Mouse (Mus musculus) myocyte (in vitro differentiated cells): ENCODE measurements around the gene Cacna1f. TPM values are rescaled to one million over a fixed set of nuclear protein-coding genes. Genes with fewer than 3 reads are reported as not detected.

Source experiments
- H3K27me3 ChIP-seq: one replicate; pipeline ENCODE4 v1.6.1; 2011; ENCODE audit not compliant: control insufficient read depth, insufficient read depth, insufficient read length
- H3K36me3 ChIP-seq: one replicate; pipeline ENCODE4 v1.6.1; 2011; ENCODE audit not compliant: control insufficient read depth, insufficient read depth
- H3K4me2 ChIP-seq: one replicate; pipeline ENCODE4 v1.6.1; 2011; ENCODE audit warnings: low read depth, control low read depth
- H3K4me3 ChIP-seq: one replicate; pipeline ENCODE4 v1.5.1; 2011; ENCODE audit warnings: mild to moderate bottlenecking, control low read depth, moderate library complexity
- H3K79me2 ChIP-seq: one replicate; pipeline ENCODE4 v1.6.1; 2011; ENCODE audit not compliant: control insufficient read depth, insufficient read depth
- H3ac ChIP-seq: one replicate; pipeline ENCODE4 v1.6.1; 2011; ENCODE audit not compliant: control insufficient read depth, insufficient read length
- CEBPB ChIP-seq: IDR thresholded peaks from 2 replicates; pipeline ENCODE4 v1.6.1; 2011; ENCODE audit warnings: mild to moderate bottlenecking, moderate library complexity; ENCODE audit not compliant: poor library complexity, insufficient read depth, severe bottlenecking
- E2F4 ChIP-seq: IDR thresholded peaks from one replicate; pipeline ENCODE4 v1.6.1; 2011; ENCODE audit warnings: mild to moderate bottlenecking, control low read depth, moderate library complexity; ENCODE audit not compliant: insufficient read depth
- MAX ChIP-seq: IDR thresholded peaks from one replicate; pipeline ENCODE4 v1.6.1; 2011; ENCODE audit warnings: low read depth, mild to moderate bottlenecking, control low read depth
- MYOD1 ChIP-seq, 3 experiments: IDR thresholded peaks; one replicate each; pipeline ENCODE4 v1.6.1; 2011; ENCODE audit warnings: control low read depth in 2 of 3, low read depth in 2 of 3, mild to moderate bottlenecking in 2 of 3, moderate library complexity in 1 of 3; ENCODE audit not compliant: insufficient read length in 2 of 3, control insufficient read depth in 1 of 3
- MYOG ChIP-seq, 3 experiments: IDR thresholded peaks; one replicate each; pipeline ENCODE4 v1.6.1; 2011; ENCODE audit warnings: control low read depth in 2 of 3, low read depth in 2 of 3, mild to moderate bottlenecking in 2 of 3; ENCODE audit not compliant: insufficient read length in 2 of 3, control insufficient read depth in 1 of 3, insufficient read depth in 1 of 3
- POLR2A ChIP-seq: IDR thresholded peaks from one replicate; pipeline ENCODE4 v1.6.1; 2011; ENCODE audit warnings: low read depth, mild to moderate bottlenecking, control low read depth, moderate library complexity; ENCODE audit not compliant: insufficient read length
- POLR2AphosphoS2 ChIP-seq: IDR thresholded peaks from one replicate; pipeline ENCODE4 v1.6.1; 2011; ENCODE audit warnings: low read depth, control low read depth; ENCODE audit not compliant: insufficient read length
- REST ChIP-seq: IDR thresholded peaks from one replicate; pipeline ENCODE4 v1.6.1; 2011; ENCODE audit warnings: mild to moderate bottlenecking, control low read depth, moderate library complexity; ENCODE audit not compliant: insufficient read depth, insufficient read length
- SRF ChIP-seq: IDR thresholded peaks from one replicate; pipeline ENCODE4 v1.6.1; 2011; ENCODE audit warnings: low read depth; ENCODE audit not compliant: control insufficient read depth, insufficient read length
- TCF12 ChIP-seq: IDR thresholded peaks from one replicate; pipeline ENCODE4 v1.6.1; 2011; ENCODE audit warnings: mild to moderate bottlenecking, control low read depth; ENCODE audit not compliant: poor library complexity, insufficient read depth, severe bottlenecking
- TCF3 ChIP-seq: IDR thresholded peaks from one replicate; pipeline ENCODE4 v1.6.1; 2011; ENCODE audit warnings: low read depth, control low read depth; ENCODE audit not compliant: insufficient read length
- USF1 ChIP-seq: IDR thresholded peaks from one replicate; pipeline ENCODE4 v1.6.1; 2011; ENCODE audit warnings: low read depth, mild to moderate bottlenecking, control low read depth, moderate library complexity
- polyA plus RNA-seq: library from polyadenylated mRNA; unstranded; fragments of >200 nt; fragmentation: generic; extraction: Trizol; gene quantifications from one replicate; pipeline ENCODE4 v1.2.1, GENCODE M21; 2012; ENCODE audit warnings: missing spikeins

Cacna1f gene
- not detected for polyA plus RNA-seq

- no peaks in the 10 kb centered on the region for H3K36me3 ChIP-seq
- no peaks in the 10 kb centered on the region for H3K27me3 ChIP-seq
- TF ChIP-seq TCF12 (no peak), USF1 (no peak), MYOD1 (IDR thresholded peaks at IDR 0.05; ENCODE audit: control insufficient read depth in 1 of 3, insufficient read length in 2 of 3, low read depth in 2 of 3) (no peak), E2F4 (no peak), POLR2A (no peak), CEBPB (no peak), TCF3 (no peak), POLR2AphosphoS2 (no peak)
- no peak within 1 kb of the TSS for H3K4me3 ChIP-seq
- H3K4me2 ChIP-seq = peak within 1 kb of the TSS; percentile 73
- H3K79me2 ChIP-seq = peaks cover 3% of the 10 kb centered on the region
- no peak within 1 kb of the TSS for H3ac ChIP-seq
Observed at GRCm38 (mm10) chrX:7606783-7607182, at the start of gene Cacna1f. Gene Cacna1f, plus strand, starts transcription at chrX:7607083.

- H3K4me2 ChIP-seq = no peak overlapping the region
- H3K27me3 ChIP-seq = no peaks in the 10 kb centered on the region
- TF ChIP-seq POLR2AphosphoS2 (no peak), MAX (no peak), USF1 (no peak), TCF3 (no peak), MYOD1 (IDR thresholded peaks at IDR 0.05; ENCODE audit: control insufficient read depth in 1 of 3, insufficient read length in 2 of 3, low read depth in 2 of 3) (no peak)
- no peaks in the 10 kb centered on the region for H3K36me3 ChIP-seq
- H3ac ChIP-seq = no peak overlapping the region
- no peak overlapping the region for H3K4me3 ChIP-seq
- no peaks in the 10 kb centered on the region for H3K79me2 ChIP-seq
Observed at GRCm38 (mm10) chrX:7563076-7563475, 43.8 kb upstream of the Cacna1f start.

GRCm38 (mm10) chrX:7566352-7566751, 40.5 kb upstream of the Cacna1f start:
- H3ac ChIP-seq = no peak overlapping the region
- H3K36me3 ChIP-seq = no peaks in the 10 kb centered on the region

GRCm38 (mm10) chrX:7567491-7567890, 39.4 kb upstream of the Cacna1f start:
- H3ac ChIP-seq = no peak overlapping the region
- H3K27me3 ChIP-seq = no peaks in the 10 kb centered on the region
- peaks cover 6% of the 10 kb centered on the region for H3K79me2 ChIP-seq
- no peak overlapping the region for H3K4me3 ChIP-seq
- H3K4me2 ChIP-seq = no peak overlapping the region
- no peaks in the 10 kb centered on the region for H3K36me3 ChIP-seq
- peak; percentile 47 for TF ChIP-seq POLR2AphosphoS2
- TF ChIP-seq MAX = no peak

More at GRCm38 (mm10) chrX:7566352-7566751, 40.5 kb upstream of the Cacna1f start:
- H3K79me2 ChIP-seq = no peaks in the 10 kb centered on the region
- TF ChIP-seq REST = no peak
- no peak for TF ChIP-seq E2F4
- TF ChIP-seq SRF = no peak
- no peak for TF ChIP-seq USF1
- no peak for TF ChIP-seq POLR2A
- TF ChIP-seq MAX = no peak
- TF ChIP-seq CEBPB = no peak
- TF ChIP-seq POLR2AphosphoS2 = no peak
- no peak for TF ChIP-seq TCF3
- no peak for TF ChIP-seq MYOD1 (IDR thresholded peaks at IDR 0.05; ENCODE audit: control insufficient read depth in 1 of 3, insufficient read length in 2 of 3, low read depth in 2 of 3)
- TF ChIP-seq MYOG (IDR thresholded peaks at IDR 0.05; ENCODE audit: control insufficient read depth in 1 of 3, insufficient read depth in 1 of 3, insufficient read length in 2 of 3, low read depth in 2 of 3) = no peak
- TF ChIP-seq TCF12 = no peak
- no peaks in the 10 kb centered on the region for H3K27me3 ChIP-seq
- H3K4me2 ChIP-seq = no peak overlapping the region
- no peak overlapping the region for H3K4me3 ChIP-seq

GRCm38 (mm10) chrX:7570481-7571175, 36.3 kb upstream of the Cacna1f start:
- H3K79me2 ChIP-seq = peaks cover 13% of the 10 kb centered on the region
- no peaks in the 10 kb centered on the region for H3K27me3 ChIP-seq
- H3ac ChIP-seq = no peak overlapping the region
- no peak overlapping the region for H3K4me2 ChIP-seq
- no peaks in the 10 kb centered on the region for H3K36me3 ChIP-seq
- TF ChIP-seq TCF12 (no peak), POLR2A (no peak), TCF3 (no peak), REST (no peak), SRF (no peak), POLR2AphosphoS2 (no peak), USF1 (no peak), CEBPB (no peak), E2F4 (no peak)
- H3K4me3 ChIP-seq = no peak overlapping the region
